Mouse (Mus musculus): ENCODE data around the gene Zscan4e. TPM values are rescaled to one million over a fixed set of nuclear protein-coding genes. Genes with fewer than 3 reads are reported as not detected.
"Not testable (repeated sequence)": the region's sequence is repeated elsewhere in the genome, so short reads cannot be mapped to it uniquely, and the experiment has no call there.

Gene Zscan4e
- 0.22 TPM for polyA plus RNA-seq (2012; fragmentation: generic; extraction: Trizol)
- long read RNA-seq, experiment 1, result 0 reads
- long read RNA-seq, experiment 2, result 0 reads

DNA sequence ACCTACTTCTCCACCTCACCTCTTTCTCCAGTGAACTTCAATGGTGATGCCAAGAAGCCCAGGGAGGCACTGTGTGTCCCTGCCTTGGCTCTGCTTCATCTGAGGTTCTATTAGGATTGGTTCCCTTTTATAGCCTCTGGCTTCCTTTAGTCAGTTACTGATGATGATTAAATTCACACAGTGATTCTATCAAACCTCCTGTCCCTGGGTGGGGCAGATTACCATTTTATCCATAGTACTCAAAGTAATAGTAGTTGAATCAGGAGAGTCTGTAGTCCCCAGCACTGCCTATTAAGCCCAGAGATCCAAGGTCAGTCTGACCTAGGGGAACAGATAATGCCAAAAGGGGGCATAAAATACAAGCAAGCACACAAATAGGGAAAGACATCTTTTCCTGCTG lies at the start of gene Zscan4e:
TSS of gene Zscan4e (minus strand) at position 101 of the 400 bp plus-strand sequence.
- H3K36me3 ChIP-seq (ENCODE audit: control insufficient read depth, insufficient read depth); H3K79me3 ChIP-seq (ENCODE audit: low read depth); H3K79me2 ChIP-seq (ENCODE audit: control insufficient read depth, insufficient read depth); H3ac ChIP-seq (ENCODE audit: control insufficient read depth, insufficient read length, low read depth); H3K27me3 ChIP-seq (ENCODE audit: control insufficient read depth, insufficient read depth, insufficient read length); H3K4me3 ChIP-seq (ENCODE audit: insufficient read depth, poor library complexity, severe bottlenecking): not testable (repeated sequence)

Small RNAs within 50 kb of the gene (microRNA-seq; reads per million reads assigned to microRNA genes)
- gene Gm23087 (ENCODE audit: borderline microRNAs expressed) (not detected), gene Gm26248 (ENCODE audit: borderline microRNAs expressed) (not detected)

Other genes with a start within 250 kb of the Zscan4e start
- 0.05 TPM for gene Zscan4-ps1, start 241.0 kb downstream of the Zscan4e start, polyA plus RNA-seq (2012; fragmentation: generic; extraction: Trizol)
- gene Zscan4d, start 144.5 kb downstream of the Zscan4e start, polyA plus RNA-seq (2012; fragmentation: generic; extraction: Trizol), result 0.05 TPM
- 0.23 TPM for gene Zscan4f, start 87.2 kb upstream of the Zscan4e start, polyA plus RNA-seq (2012; fragmentation: generic; extraction: Trizol)
- gene Zscan4-ps2, start 203.6 kb upstream of the Zscan4e start, polyA plus RNA-seq (2012; fragmentation: generic; extraction: Trizol), result 0.05 TPM